Mouse (Mus musculus): ENCODE data around the gene Meiob. TPM values are rescaled to one million over a fixed set of nuclear protein-coding genes. Genes with fewer than 3 reads are reported as not detected.
A peak's percentile ranks its signal among the peaks of the same experiment; 100 is the strongest.

The Meiob gene
- not detected in 2 replicates for polyA plus RNA-seq (2014; fragmentation: Nextera tagmentation; extraction: Ambion mirVana)

DNA sequence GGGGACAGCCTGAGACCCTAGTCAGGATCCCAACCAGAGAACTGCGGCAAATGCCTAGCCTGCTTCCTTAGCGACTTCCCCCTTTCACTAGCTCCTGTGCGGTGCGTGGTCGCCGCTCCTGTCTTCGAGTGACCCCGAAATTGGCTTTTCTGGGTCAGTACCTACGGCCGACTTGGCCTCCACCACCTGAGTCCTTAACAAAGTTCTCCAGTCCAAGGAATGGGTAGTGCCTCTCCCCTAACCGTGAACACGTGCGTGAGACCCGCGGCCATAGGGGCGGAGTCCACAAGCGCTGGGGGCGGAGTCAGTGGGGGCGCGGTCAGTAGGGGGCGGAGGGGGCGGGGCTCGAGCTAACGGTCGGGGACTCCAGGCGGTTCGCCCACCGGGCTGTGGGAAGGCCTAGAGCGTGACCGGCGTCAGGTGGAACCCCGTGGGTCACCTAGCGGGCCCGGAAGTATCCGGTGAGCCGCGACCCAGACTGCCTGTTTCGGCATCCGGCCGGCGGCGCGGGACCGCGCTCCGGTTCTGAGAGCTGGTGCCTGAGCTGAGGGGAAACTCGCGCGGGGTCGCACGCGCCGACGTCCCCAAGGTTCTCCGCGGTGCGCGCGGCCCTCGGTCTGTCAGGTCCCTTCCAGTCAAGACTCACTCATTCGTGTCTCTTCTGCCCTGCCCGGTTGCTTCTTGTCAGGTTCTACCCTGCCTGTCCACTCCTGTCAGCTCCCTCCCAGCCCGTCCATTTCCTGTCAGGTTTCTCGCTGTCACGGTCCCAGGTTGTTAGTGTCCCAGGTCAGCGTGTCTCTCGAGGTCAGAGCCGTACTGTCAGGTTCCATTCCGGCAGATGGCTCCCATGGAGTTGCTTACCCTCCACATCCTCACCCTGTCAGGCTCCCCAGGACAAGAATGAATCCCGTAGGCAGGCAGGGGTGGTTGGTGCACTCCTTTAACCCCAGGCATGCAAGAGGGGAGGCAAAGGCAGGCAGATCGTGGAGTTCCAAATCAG, at the start of gene Meiob:
Gene Meiob, plus strand, starts transcription at position 338 of the 1,000 bp plus-strand sequence.
- under 1% methylated on average over 71 of the region's 71 CpGs for WGBS
- DNase-seq (ENCODE audit: low spot score) (peak; percentile 54), ATAC-seq (ENCODE audit: low FRiP score) (peak; percentile 46; the same call in 1 of the 2 replicates)
- peak within 1 kb of the TSS; percentile 53 for H3K4me3 ChIP-seq (replicated peaks; ENCODE audit: low read length)
- peak within 1 kb of the TSS; percentile 70 for H3K4me2 ChIP-seq (replicated peaks)
- H3K27ac ChIP-seq: no peak within 1 kb of the TSS
- H3K9me3 ChIP-seq (ENCODE audit: control insufficient read depth, low read length): no peaks in the 10 kb centered on the region
- H3K4me1 ChIP-seq (replicated peaks; ENCODE audit: control insufficient read depth, insufficient read depth, low read length): peaks cover 3% of the 10 kb centered on the region; the same call in 1 of the 2 replicates
- no peaks in the 10 kb centered on the region for H3K36me3 ChIP-seq (replicated peaks; ENCODE audit: control insufficient read depth, insufficient read depth)
- peak within 1 kb of the TSS; percentile 54 for H3K9ac ChIP-seq
- H3K27me3 ChIP-seq (ENCODE audit: control insufficient read depth, insufficient read depth, low read length): peaks cover 40% of the 10 kb centered on the region

DNA sequence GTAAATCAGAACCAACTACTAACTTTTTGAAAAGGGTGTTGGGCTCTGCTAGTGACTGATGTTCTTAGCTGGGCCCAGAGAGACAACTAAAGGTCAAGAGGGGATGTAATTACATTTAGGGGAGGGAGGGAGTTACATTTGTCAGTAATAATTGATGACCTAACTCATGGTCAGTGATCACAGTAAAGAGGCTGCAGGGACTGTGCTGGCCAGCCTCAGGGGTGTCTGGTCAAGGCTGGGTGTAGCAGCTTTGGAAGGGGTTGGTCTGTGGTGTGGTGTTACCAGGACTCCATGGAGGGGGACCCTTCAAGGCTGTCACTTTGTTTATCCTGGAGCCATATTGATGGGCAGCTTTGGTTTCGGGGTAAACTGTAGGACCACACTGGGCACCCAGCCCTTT, 46.7 kb upstream of the Meiob start:
- Histone ChIP-seq H3K27me3 (ENCODE audit: control insufficient read depth, insufficient read depth, low read length) (peaks cover 39% of the 10 kb centered on the region), H3K27ac (no peak overlapping the region), H3K36me3 (replicated peaks; ENCODE audit: control insufficient read depth, insufficient read depth) (no peaks in the 10 kb centered on the region), H3K4me1 (replicated peaks; ENCODE audit: control insufficient read depth, insufficient read depth, low read length) (0 out of 2 replicates have a peak, but pooled peaks cover 7% of the 10 kb centered on the region), H3K9me3 (ENCODE audit: control insufficient read depth, low read length) (0 out of 2 replicates have a peak, but pooled peaks cover 7% of the 10 kb centered on the region), H3K4me2 (replicated peaks) (no peak overlapping the region), H3K4me3 (replicated peaks; ENCODE audit: low read length) (no peak overlapping the region), H3K9ac (no peak overlapping the region)
- ATAC-seq (ENCODE audit: low FRiP score) (no peak), DNase-seq (ENCODE audit: low spot score) (no peak)
- 88% methylated on average over 1 of the region's 1 CpGs for WGBS

DNA sequence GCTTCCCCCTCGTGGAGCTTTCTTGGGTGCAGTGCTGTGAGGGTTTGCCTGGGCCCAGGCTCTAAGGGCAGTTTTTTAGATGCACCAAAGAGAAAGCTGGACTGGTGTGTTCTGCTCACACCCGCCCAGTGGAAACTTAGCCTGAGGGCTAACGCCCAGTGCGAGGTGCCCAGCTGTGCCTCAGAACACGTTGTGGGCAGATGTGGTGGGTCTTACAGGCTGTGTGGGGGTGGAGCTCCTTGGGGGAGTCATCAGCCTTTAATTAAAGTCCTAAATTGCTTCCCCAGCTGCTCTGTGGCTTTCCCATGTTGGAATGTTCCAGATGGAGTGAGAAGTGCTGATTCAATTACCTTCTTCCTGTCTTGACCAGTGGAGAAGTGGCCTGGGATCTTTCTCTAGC, 43.0 kb upstream of the Meiob start:
- H3K4me3 ChIP-seq (replicated peaks; ENCODE audit: low read length): no peak overlapping the region
- no peak for ATAC-seq (ENCODE audit: low FRiP score)

DNA sequence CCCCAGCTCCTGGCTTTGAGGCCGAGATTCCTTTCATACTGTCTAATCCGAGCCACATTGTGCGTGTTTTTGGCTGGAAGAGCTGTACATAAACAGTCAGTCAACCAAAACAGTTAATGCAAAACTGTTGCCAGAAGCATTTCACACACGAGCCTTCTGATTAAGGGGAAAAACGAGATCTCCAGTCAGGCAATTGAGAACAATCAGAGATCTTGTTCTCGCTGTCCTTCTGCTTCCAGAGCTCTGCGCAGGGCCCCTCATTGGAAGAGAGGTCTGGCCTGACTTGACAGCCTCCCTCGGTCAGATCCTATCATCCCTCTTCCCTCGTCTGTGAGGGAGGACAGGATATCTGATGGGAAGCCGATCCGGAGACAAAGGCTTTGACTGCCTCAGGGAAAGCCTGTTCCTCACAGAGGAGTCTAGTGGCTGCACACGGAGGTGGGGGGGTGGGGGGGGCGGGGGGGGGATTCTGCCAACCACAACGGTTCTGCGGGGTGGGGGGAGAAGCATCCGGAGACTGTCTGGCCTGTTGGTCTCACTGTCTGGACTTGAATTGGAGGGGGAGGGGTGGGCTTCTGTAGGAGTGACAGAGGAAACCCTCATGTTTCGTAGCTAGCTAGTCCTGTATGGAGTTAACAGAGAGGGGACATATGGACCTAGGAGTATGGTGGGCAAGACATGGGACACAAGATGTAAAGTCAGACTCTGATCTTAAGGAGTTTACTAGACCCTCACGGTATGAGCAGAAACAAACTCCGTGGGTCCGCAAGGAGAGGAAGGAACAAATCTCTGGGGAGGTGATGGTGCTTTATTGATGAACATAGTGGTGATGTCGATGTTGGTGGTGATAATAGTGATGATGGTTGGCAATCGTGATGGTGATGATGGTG, 38.8 kb upstream of the Meiob start:
- ATAC-seq (ENCODE audit: low FRiP score) (no peak), DNase-seq (ENCODE audit: low spot score) (no peak)
- Histone ChIP-seq H3K27ac (peak overlapping the region; percentile 6; the same call in 1 of the 2 replicates), H3K4me3 (replicated peaks; ENCODE audit: low read length) (no peak overlapping the region), H3K4me2 (replicated peaks) (no peak overlapping the region), H3K36me3 (replicated peaks; ENCODE audit: control insufficient read depth, insufficient read depth) (no peaks in the 10 kb centered on the region), H3K4me1 (replicated peaks; ENCODE audit: control insufficient read depth, insufficient read depth, low read length) (no peaks in the 10 kb centered on the region), H3K9ac (no peak overlapping the region), H3K9me3 (ENCODE audit: control insufficient read depth, low read length) (0 out of 2 replicates have a peak, but pooled peaks cover 7% of the 10 kb centered on the region), H3K27me3 (ENCODE audit: control insufficient read depth, insufficient read depth, low read length) (0 out of 2 replicates have a peak, but pooled peaks cover 5% of the 10 kb centered on the region)
- WGBS: 50% methylated on average over 22 of the region's 22 CpGs

More for the DNA sequence above, 43.0 kb upstream of the Meiob start:
- no peaks in the 10 kb centered on the region for H3K36me3 ChIP-seq (replicated peaks; ENCODE audit: control insufficient read depth, insufficient read depth)
- no peaks in the 10 kb centered on the region for H3K4me1 ChIP-seq (replicated peaks; ENCODE audit: control insufficient read depth, insufficient read depth, low read length)
- no peak overlapping the region for H3K27ac ChIP-seq
- 0 out of 2 replicates have a peak, but pooled peaks cover 7% of the 10 kb centered on the region for H3K9me3 ChIP-seq (ENCODE audit: control insufficient read depth, low read length)
- DNase-seq (ENCODE audit: low spot score): no peak
- WGBS: 54% methylated on average over 5 of the region's 5 CpGs
- H3K27me3 ChIP-seq (ENCODE audit: control insufficient read depth, insufficient read depth, low read length): peaks cover 1% of the 10 kb centered on the region
- no peak overlapping the region for H3K9ac ChIP-seq
- H3K4me2 ChIP-seq (replicated peaks): no peak overlapping the region

DNA sequence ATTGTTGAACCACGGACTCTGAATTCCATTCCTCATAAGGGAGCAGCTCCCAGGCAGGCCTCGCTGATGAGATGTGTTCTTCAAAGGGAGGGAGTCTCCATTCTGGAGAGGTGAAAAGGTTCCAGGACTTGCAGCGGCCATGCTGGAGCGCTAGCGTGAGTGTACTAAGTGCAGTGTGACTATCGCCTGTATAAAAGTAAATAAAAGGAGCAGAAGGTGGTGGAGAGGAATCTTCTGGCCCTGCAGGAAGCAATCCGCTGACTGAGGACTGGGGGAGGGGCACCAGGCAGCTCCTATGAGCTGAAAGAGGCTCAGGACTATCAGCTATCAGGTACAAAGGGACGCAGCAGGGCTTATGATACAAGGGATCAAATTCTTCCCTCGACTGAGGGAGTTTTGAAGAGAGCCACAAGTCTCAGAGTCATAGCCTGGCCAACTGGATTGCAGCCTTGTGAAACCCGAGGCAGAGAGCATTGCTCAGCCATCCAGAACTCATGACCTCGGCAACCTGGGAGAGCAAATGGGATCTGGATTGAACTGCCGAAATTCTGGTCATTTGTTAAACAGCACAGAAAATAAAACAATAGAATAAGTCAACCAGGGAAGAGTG, 37.7 kb upstream of the Meiob start:
- Histone ChIP-seq H3K4me1 (replicated peaks; ENCODE audit: control insufficient read depth, insufficient read depth, low read length) (no peaks in the 10 kb centered on the region), H3K27ac (no peak overlapping the region), H3K27me3 (ENCODE audit: control insufficient read depth, insufficient read depth, low read length) (0 out of 2 replicates have a peak, but pooled peaks cover 5% of the 10 kb centered on the region), H3K9me3 (ENCODE audit: control insufficient read depth, low read length) (no peaks in the 10 kb centered on the region), H3K9ac (no peak overlapping the region), H3K4me3 (replicated peaks; ENCODE audit: low read length) (no peak overlapping the region), H3K36me3 (replicated peaks; ENCODE audit: control insufficient read depth, insufficient read depth) (no peaks in the 10 kb centered on the region), H3K4me2 (replicated peaks) (no peak overlapping the region)
- WGBS: 31% methylated on average over 12 of the region's 12 CpGs
- ATAC-seq (ENCODE audit: low FRiP score): no peak
- no peak for DNase-seq (ENCODE audit: low spot score)

DNA sequence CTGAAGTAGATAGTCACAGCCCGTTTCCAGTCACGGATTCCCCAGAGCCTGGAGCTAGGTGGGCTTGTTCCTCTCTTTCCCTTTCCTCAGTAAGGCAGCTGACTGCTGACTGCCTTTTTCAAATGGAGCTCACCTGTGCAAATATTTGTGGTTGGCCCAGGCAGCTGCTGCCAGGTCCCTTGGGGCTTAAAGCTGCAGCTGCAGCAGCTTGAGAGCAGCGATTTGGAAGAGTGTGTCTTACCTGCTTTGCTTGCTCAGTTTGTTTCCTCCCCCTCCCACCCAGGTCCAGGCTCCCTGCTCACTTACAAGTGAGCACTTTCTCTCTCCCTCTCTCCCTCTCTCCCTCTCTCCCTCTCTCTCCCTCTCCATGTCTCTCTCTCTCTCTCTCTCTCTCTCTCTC, 34.9 kb upstream of the Meiob start:
- H3K27me3 ChIP-seq (ENCODE audit: control insufficient read depth, insufficient read depth, low read length): 0 out of 2 replicates have a peak, but pooled peaks cover 5% of the 10 kb centered on the region
- ATAC-seq (ENCODE audit: low FRiP score): no peak
- no peaks in the 10 kb centered on the region for H3K4me1 ChIP-seq (replicated peaks; ENCODE audit: control insufficient read depth, insufficient read depth, low read length)
- no peak overlapping the region for H3K4me3 ChIP-seq (replicated peaks; ENCODE audit: low read length)
- H3K4me2 ChIP-seq (replicated peaks): no peak overlapping the region
- H3K27ac ChIP-seq: no peak overlapping the region
- H3K9ac ChIP-seq: no peak overlapping the region
- H3K9me3 ChIP-seq (ENCODE audit: control insufficient read depth, low read length): no peaks in the 10 kb centered on the region
- H3K36me3 ChIP-seq (replicated peaks; ENCODE audit: control insufficient read depth, insufficient read depth): no peaks in the 10 kb centered on the region
- WGBS: 36% methylated on average over 3 of the region's 3 CpGs
- DNase-seq (ENCODE audit: low spot score): no peak

DNA sequence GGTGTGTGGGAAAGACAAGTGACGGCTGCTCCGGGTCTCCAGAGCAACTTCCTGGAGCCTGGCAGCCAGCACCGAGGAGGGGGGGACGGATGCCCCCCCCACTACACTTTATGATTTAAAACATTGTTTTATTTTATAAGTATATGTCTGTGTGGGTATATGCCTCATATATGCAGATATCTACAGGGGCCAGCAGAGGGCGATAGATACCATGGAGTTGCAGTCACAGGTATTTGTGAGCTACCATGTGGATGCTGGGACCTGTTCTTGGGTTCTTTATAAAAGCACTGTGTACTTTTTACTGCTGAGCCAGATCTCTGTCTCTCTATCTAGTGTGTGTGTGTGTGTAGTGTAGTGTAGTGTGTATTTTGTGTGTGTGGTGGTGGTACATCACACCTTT, 30.8 kb upstream of the Meiob start:
- 80% methylated on average over 5 of the region's 5 CpGs for WGBS
- no peak for ATAC-seq (ENCODE audit: low FRiP score)

DNA sequence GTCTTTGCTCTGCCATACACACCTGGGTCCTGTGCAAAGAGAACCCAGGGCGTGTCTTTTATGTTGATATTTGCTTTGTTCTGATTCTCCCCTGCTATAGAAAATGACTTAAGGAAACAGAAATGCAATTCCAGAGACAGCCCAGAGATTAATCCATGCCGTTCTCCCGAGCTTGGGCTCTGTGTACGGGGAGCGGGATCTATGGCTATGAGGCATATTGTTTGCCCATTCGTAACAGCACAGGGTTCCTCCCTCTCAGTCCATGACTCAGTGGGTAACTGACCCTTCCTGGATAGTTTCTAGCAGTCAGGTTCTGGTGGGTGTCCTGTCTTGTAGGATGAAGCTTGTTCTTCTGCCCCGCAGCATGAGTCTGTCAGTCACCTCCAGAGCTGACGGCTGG, 28.9 kb upstream of the Meiob start:
- Histone ChIP-seq H3K4me2 (replicated peaks) (no peak overlapping the region), H3K9ac (no peak overlapping the region), H3K4me1 (replicated peaks; ENCODE audit: control insufficient read depth, insufficient read depth, low read length) (no peaks in the 10 kb centered on the region), H3K27ac (no peak overlapping the region), H3K36me3 (replicated peaks; ENCODE audit: control insufficient read depth, insufficient read depth) (no peaks in the 10 kb centered on the region), H3K9me3 (ENCODE audit: control insufficient read depth, low read length) (no peaks in the 10 kb centered on the region), H3K4me3 (replicated peaks; ENCODE audit: low read length) (no peak overlapping the region), H3K27me3 (ENCODE audit: control insufficient read depth, insufficient read depth, low read length) (no peaks in the 10 kb centered on the region)
- DNase-seq (ENCODE audit: low spot score) (no peak), ATAC-seq (ENCODE audit: low FRiP score) (no peak)
- WGBS: 86% methylated on average over 8 of the region's 8 CpGs

More for the DNA sequence above, 30.8 kb upstream of the Meiob start:
- Histone ChIP-seq H3K4me3 (replicated peaks; ENCODE audit: low read length) (no peak overlapping the region), H3K4me2 (replicated peaks) (no peak overlapping the region), H3K36me3 (replicated peaks; ENCODE audit: control insufficient read depth, insufficient read depth) (no peaks in the 10 kb centered on the region), H3K4me1 (replicated peaks; ENCODE audit: control insufficient read depth, insufficient read depth, low read length) (no peaks in the 10 kb centered on the region), H3K9ac (no peak overlapping the region), H3K9me3 (ENCODE audit: control insufficient read depth, low read length) (no peaks in the 10 kb centered on the region), H3K27ac (no peak overlapping the region), H3K27me3 (ENCODE audit: control insufficient read depth, insufficient read depth, low read length) (0 out of 2 replicates have a peak, but pooled peaks cover under 1% of the 10 kb centered on the region)
- no peak for DNase-seq (ENCODE audit: low spot score)
